Mouse (Mus musculus) adrenal gland, postnatal 25 days (tissue): ENCODE data around the gene Pde1a. TPM values are rescaled to one million over a fixed set of nuclear protein-coding genes. Genes with fewer than 3 reads are reported as not detected.

ENCODE experiments used
- DNase-seq: peaks from one replicate; pipeline ENCODE4 v3.0.0; 2021; ENCODE audit warnings: mixed read lengths
- total RNA-seq: library from RNA; stranded (reverse); gene quantifications from 2 replicates; pipeline ENCODE4 v1.2.3, GENCODE M21; 2021

Gene Pde1a
- total RNA-seq, 1 experiment from 2014 or later = 17.1 TPM

GRCm38 (mm10) chr2:80046751-80047513 is 82.3 kb downstream of the Pde1a start:
- DNase-seq = no peak

GRCm38 (mm10) chr2:80038642-80039445 is 90.4 kb downstream of the Pde1a start:
- DNase-seq = no peak

GRCm38 (mm10) chr2:80037971-80038370 is 91.3 kb downstream of the Pde1a start:
- no peak for DNase-seq

GRCm38 (mm10) chr2:80029051-80029450 is 100.2 kb downstream of the Pde1a start:
- no peak for DNase-seq

- DNase-seq = no peak
Measured at GRCm38 (mm10) chr2:80026053-80026452, 103.2 kb downstream of the Pde1a start.

- DNase-seq = no peak
Measured at GRCm38 (mm10) chr2:80025597-80025996, 103.7 kb downstream of the Pde1a start.

GRCm38 (mm10) chr2:80025038-80025437 is 104.2 kb downstream of the Pde1a start:
- no peak for DNase-seq

- no peak for DNase-seq
Measured at GRCm38 (mm10) chr2:80014161-80014560, 115.1 kb downstream of the Pde1a start.

- DNase-seq = no peak
Measured at GRCm38 (mm10) chr2:80013060-80013459, 116.2 kb downstream of the Pde1a start.

- no peak for DNase-seq
Measured at GRCm38 (mm10) chr2:79999168-79999567, 130.1 kb downstream of the Pde1a start.

- no peak for DNase-seq
Measured at GRCm38 (mm10) chr2:79998460-79998859, 130.8 kb downstream of the Pde1a start.

- no peak for DNase-seq
Measured at GRCm38 (mm10) chr2:79991642-79992041, 137.6 kb downstream of the Pde1a start.

- DNase-seq = no peak
Measured at GRCm38 (mm10) chr2:79983778-79984177, 145.5 kb downstream of the Pde1a start.

GRCm38 (mm10) chr2:79983222-79983632 is 146.0 kb downstream of the Pde1a start:
- peak; percentile 13 for DNase-seq

GRCm38 (mm10) chr2:79981781-79982180 is 147.5 kb downstream of the Pde1a start:
- no peak for DNase-seq

GRCm38 (mm10) chr2:79978992-79979391 is 150.3 kb downstream of the Pde1a start:
- no peak for DNase-seq

- DNase-seq = no peak
Measured at GRCm38 (mm10) chr2:79977259-79977658, 152.0 kb downstream of the Pde1a start.

- no peak for DNase-seq
Measured at GRCm38 (mm10) chr2:79975947-79976346, 153.3 kb downstream of the Pde1a start.

- DNase-seq = no peak
Measured at GRCm38 (mm10) chr2:79972271-79972670, 157.0 kb downstream of the Pde1a start.

GRCm38 (mm10) chr2:79969594-79969993 is 159.7 kb downstream of the Pde1a start:
- no peak for DNase-seq

GRCm38 (mm10) chr2:79966681-79967506 is 162.4 kb downstream of the Pde1a start:
- DNase-seq = no peak

GRCm38 (mm10) chr2:79966086-79966485 is 163.2 kb downstream of the Pde1a start:
- no peak for DNase-seq

- no peak for DNase-seq
Measured at GRCm38 (mm10) chr2:79964964-79965363, 164.3 kb downstream of the Pde1a start.
